Mouse (Mus musculus) lung, postnatal 0 days (tissue): Measurements from ENCODE around the gene Acvr2b.

Experiments
- CTCF ChIP-seq: IDR thresholded peaks from 2 replicates; pipeline ENCODE4 v1.5.1; 2016; ENCODE audit warnings: antibody characterized with exemption, mild to moderate bottlenecking
- EP300 ChIP-seq: IDR thresholded peaks from 2 replicates; pipeline ENCODE4 v1.6.1; 2016; ENCODE audit warnings: antibody characterized with exemption, mild to moderate bottlenecking, control low read depth

DNA sequence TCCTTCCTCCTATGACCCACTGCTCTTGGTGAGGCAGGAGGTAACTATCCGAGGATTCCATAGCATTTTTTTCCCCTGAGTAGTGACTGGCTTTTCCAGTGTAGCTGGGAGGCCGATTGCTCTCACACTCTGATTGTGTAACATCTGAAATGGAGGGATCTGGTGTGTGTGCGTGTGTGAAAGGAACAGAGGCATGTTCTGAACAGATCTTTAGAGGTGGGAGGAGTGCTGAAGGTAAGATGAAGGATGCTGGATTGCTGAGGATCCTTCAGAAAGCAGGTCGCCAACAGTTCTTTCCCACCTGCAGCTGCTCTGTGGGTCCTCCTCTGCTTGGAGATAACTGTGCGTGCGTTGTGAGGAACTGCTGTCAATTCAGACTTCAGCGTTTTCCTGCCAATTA is 567 bp upstream of the Acvr2b start:
- TF ChIP-seq CTCF (no peak), EP300 (no peak)
